Mouse (Mus musculus) kidney, postnatal 0 days (tissue): ENCODE data around the gene Tnnc1. TPM values are rescaled to one million over a fixed set of nuclear protein-coding genes. Genes with fewer than 3 reads are reported as not detected.

Source experiments
- ATAC-seq: fragments of 200-750 bp; cut with Nextera tagmentation; replicated peaks from 2 replicates; pipeline ENCODE4 v1.8.0; 2017; ENCODE audit warnings: low read depth, moderate number of reproducible peaks, moderate TSS enrichment, moderate library complexity; ENCODE audit not compliant: low FRiP score
- DNase-seq: peaks from one replicate; pipeline ENCODE4 v3.0.0-alpha.2; 2016; ENCODE audit warnings: low spot score
- H3K27ac ChIP-seq: fragments of 300-500 bp; sonication (generic); 2 replicates; pipeline ENCODE4 v1.5.1; 2014; ENCODE audit warnings: mild to moderate bottlenecking
- H3K27me3 ChIP-seq: fragments of 300-500 bp; sonication (generic); 2 replicates; pipeline ENCODE4 v1.6.1; 2014; ENCODE audit warnings: low read length, mixed read lengths; ENCODE audit not compliant: insufficient read depth
- H3K36me3 ChIP-seq: fragments of 300-500 bp; sonication (generic); 2 replicates; pipeline ENCODE4 v1.6.1; 2014; ENCODE audit warnings: low read length, mixed read lengths; ENCODE audit not compliant: insufficient read depth
- H3K4me1 ChIP-seq: fragments of 300-500 bp; sonication (generic); replicated peaks from 2 replicates; pipeline ENCODE4 v1.6.1; 2014; ENCODE audit warnings: antibody characterized with exemption, low read length, mixed read lengths; ENCODE audit not compliant: insufficient read depth
- H3K4me2 ChIP-seq: fragments of 300-500 bp; sonication (generic); 2 replicates; pipeline ENCODE4 v1.6.1; 2014; ENCODE audit warnings: mild to moderate bottlenecking, low read length, moderate library complexity, mixed read lengths
- H3K4me3 ChIP-seq: fragments of 300-500 bp; sonication (generic); replicated peaks from 2 replicates; pipeline ENCODE4 v1.5.1; 2014; ENCODE audit warnings: low read depth, low read length
- H3K9ac ChIP-seq: fragments of 300-500 bp; sonication (generic); 2 replicates; pipeline ENCODE4 v1.6.1; 2014; ENCODE audit warnings: low read depth, low read length
- H3K9me3 ChIP-seq: fragments of 300-500 bp; sonication (generic); replicated peaks from 2 replicates; pipeline ENCODE4 v1.6.1; 2016; ENCODE audit warnings: low read length, inconsistent platforms, mixed read lengths
- CTCF ChIP-seq: IDR thresholded peaks from 2 replicates; pipeline ENCODE4 v1.5.1; 2016; ENCODE audit warnings: antibody characterized with exemption, low read depth, mild to moderate bottlenecking, moderate library complexity
- WGBS: fragments of 180-500 bp; shearing (Covaris S2); extraction: QIAGEN DNeasy Blood & Tissue Kit; methylation state at CpG from one replicate; pipeline ENCODE4 v1.1.7; 2014; 5-methylcytosine and 5-hydroxymethylcytosine counted together
- polyA plus RNA-seq: library from polyadenylated mRNA; unstranded; fragments of >200 nt; fragmentation: Nextera tagmentation; extraction: Ambion mirVana; gene quantifications from 2 replicates; pipeline ENCODE4 v1.2.1, GENCODE M21; 2015

The Tnnc1 gene
- polyA plus RNA-seq, 1 experiment from 2014 or later: 0.95 TPM

- ATAC-seq: peak; percentile 48
- no peak overlapping the region for H3K4me3 ChIP-seq
- DNase-seq: peak; percentile 81
- H3K4me2 ChIP-seq: no peak overlapping the region
- TF ChIP-seq CTCF: no peak
- no peaks in the 10 kb centered on the region for H3K9me3 ChIP-seq
- 26% methylated on average over 7 of the region's 7 CpGs for WGBS
- peak overlapping the region; percentile 44; the same call in 1 of the 2 replicates for H3K27ac ChIP-seq
- no peak overlapping the region for H3K9ac ChIP-seq
- no peaks in the 10 kb centered on the region for H3K36me3 ChIP-seq
- H3K4me1 ChIP-seq: peaks cover 13% of the 10 kb centered on the region; the same call in 1 of the 2 replicates
- no peaks in the 10 kb centered on the region for H3K27me3 ChIP-seq
Observed at GRCm38 (mm10) chr14:31165458-31165857, 42.7 kb upstream of the Tnnc1 start.

GRCm38 (mm10) chr14:31165991-31166630, 42.0 kb upstream of the Tnnc1 start:
- Histone ChIP-seq H3K9ac (no peak overlapping the region), H3K9me3 (no peaks in the 10 kb centered on the region), H3K27me3 (no peaks in the 10 kb centered on the region), H3K4me1 (peaks cover 13% of the 10 kb centered on the region; the same call in 1 of the 2 replicates), H3K27ac (peak overlapping the region; percentile 44; the same call in 1 of the 2 replicates), H3K4me3 (no peak overlapping the region), H3K36me3 (peaks cover 4% of the 10 kb centered on the region), H3K4me2 (peak overlapping the region; percentile 40)
- WGBS: 25% methylated on average over 10 of the region's 10 CpGs
- peak; percentile 26; the same call in 1 of the 2 replicates for ATAC-seq
- peak; percentile 56 for DNase-seq
- no peak for TF ChIP-seq CTCF

GRCm38 (mm10) chr14:31166827-31167226, 41.3 kb upstream of the Tnnc1 start:
- peak overlapping the region; percentile 40 for H3K4me2 ChIP-seq
- 33% methylated on average over 9 of the region's 9 CpGs for WGBS

GRCm38 (mm10) chr14:31168425-31168824, 39.7 kb upstream of the Tnnc1 start, which contains the start of gene Stab1:
Stab1 (minus strand) TSS chr14:31168641.
- Histone ChIP-seq H3K36me3 (peaks cover 27% of the 10 kb centered on the region), H3K27me3 (no peaks in the 10 kb centered on the region), H3K4me3 (peak within 1 kb of the TSS; percentile 26), H3K9me3 (no peaks in the 10 kb centered on the region), H3K9ac (peak within 1 kb of the TSS; percentile 14; the same call in 1 of the 2 replicates), H3K27ac (peak within 1 kb of the TSS; percentile 62), H3K4me1 (peaks cover 13% of the 10 kb centered on the region; the same call in 1 of the 2 replicates), H3K4me2 (peak within 1 kb of the TSS; percentile 40)
- DNase-seq (peak; percentile 62), ATAC-seq (no peak)
- 18% methylated on average over 10 of the region's 10 CpGs for WGBS
- TF ChIP-seq CTCF: no peak

More at GRCm38 (mm10) chr14:31166827-31167226, 41.3 kb upstream of the Tnnc1 start:
- Histone ChIP-seq H3K4me1 (peaks cover 13% of the 10 kb centered on the region; the same call in 1 of the 2 replicates), H3K27me3 (no peaks in the 10 kb centered on the region), H3K36me3 (peaks cover 11% of the 10 kb centered on the region), H3K4me3 (peak overlapping the region; percentile 26), H3K9me3 (no peaks in the 10 kb centered on the region), H3K9ac (peak overlapping the region; percentile 10; the same call in 1 of the 2 replicates), H3K27ac (peak overlapping the region; percentile 44; the same call in 1 of the 2 replicates)
- TF ChIP-seq CTCF: no peak
- DNase-seq (no peak), ATAC-seq (no peak)

GRCm38 (mm10) chr14:31169508-31169907, 38.6 kb upstream of the Tnnc1 start:
- Histone ChIP-seq H3K4me2 (no peak overlapping the region), H3K4me1 (peaks cover 13% of the 10 kb centered on the region; the same call in 1 of the 2 replicates), H3K27me3 (no peaks in the 10 kb centered on the region), H3K4me3 (no peak overlapping the region), H3K27ac (no peak overlapping the region), H3K36me3 (peaks cover 38% of the 10 kb centered on the region), H3K9me3 (no peaks in the 10 kb centered on the region), H3K9ac (no peak overlapping the region)
- no peak for TF ChIP-seq CTCF
- 72% methylated on average over 6 of the region's 6 CpGs for WGBS
- ATAC-seq: no peak
- no peak for DNase-seq

GRCm38 (mm10) chr14:31170963-31171362, 37.1 kb upstream of the Tnnc1 start:
- 81% methylated on average over 13 of the region's 13 CpGs for WGBS
- H3K4me1 ChIP-seq: peaks cover 11% of the 10 kb centered on the region; the same call in 1 of the 2 replicates
- peaks cover 52% of the 10 kb centered on the region for H3K36me3 ChIP-seq
- H3K9me3 ChIP-seq: no peaks in the 10 kb centered on the region
- H3K4me3 ChIP-seq: no peak overlapping the region
- no peak for TF ChIP-seq CTCF
- DNase-seq (no peak), ATAC-seq (no peak)
- H3K4me2 ChIP-seq: no peak overlapping the region
- H3K27me3 ChIP-seq: no peaks in the 10 kb centered on the region
- no peak overlapping the region for H3K27ac ChIP-seq
- no peak overlapping the region for H3K9ac ChIP-seq
